Mouse (Mus musculus) liver, adult 2 months (tissue): Measurements from ENCODE around the gene Cuedc1. TPM values are rescaled to one million over a fixed set of nuclear protein-coding genes. Genes with fewer than 3 reads are reported as not detected.
A peak's percentile ranks its signal among the peaks of the same experiment; 100 is the strongest.

Experiments used
- DNase-seq: peaks from one replicate; pipeline ENCODE4 v3.0.0-alpha.2; 2011; ENCODE audit warnings: low read depth, low spot score; ENCODE audit errors: extremely low read depth
- H3K27ac ChIP-seq: fragments of 200-500 bp; replicated peaks from 2 replicates; pipeline ENCODE4 v1.5.1; 2012; ENCODE audit warnings: low read depth, mild to moderate bottlenecking, control low read depth, inconsistent platforms, low read length; ENCODE audit not compliant: insufficient read depth
- H3K27me3 ChIP-seq: fragments of 200-500 bp; 2 replicates; pipeline ENCODE4 v1.6.1; 2012; ENCODE audit warnings: mild to moderate bottlenecking, moderate library complexity, low read length, inconsistent platforms; ENCODE audit not compliant: control insufficient read depth, insufficient read depth
- H3K36me3 ChIP-seq: fragments of 200-500 bp; 2 replicates; pipeline ENCODE4 v1.6.1; 2012; ENCODE audit warnings: low read length, inconsistent platforms; ENCODE audit not compliant: control insufficient read depth, insufficient read depth
- H3K4me1 ChIP-seq: fragments of 200-500 bp; 2 replicates; pipeline ENCODE4 v1.6.1; 2011; ENCODE audit warnings: low read length; ENCODE audit not compliant: control insufficient read depth, insufficient read depth
- H3K4me3 ChIP-seq: fragments of 200-500 bp; 2 replicates; pipeline ENCODE4 v1.5.1; 2011; ENCODE audit warnings: low read depth, mild to moderate bottlenecking, control low read depth, low read length, moderate library complexity; ENCODE audit not compliant: insufficient read depth
- H3K79me2 ChIP-seq: fragments of 200-500 bp; 2 replicates; pipeline ENCODE4 v1.6.1; 2012; ENCODE audit warnings: inconsistent platforms, mild to moderate bottlenecking, low read length, moderate library complexity; ENCODE audit not compliant: control insufficient read depth, insufficient read depth
- H3K9ac ChIP-seq: fragments of 200-500 bp; 2 replicates; pipeline ENCODE4 v1.6.1; 2012; ENCODE audit warnings: low read depth, mild to moderate bottlenecking, control low read depth, inconsistent platforms, low read length
- CTCF ChIP-seq: fragments of 200-500 bp; IDR thresholded peaks from 2 replicates; pipeline ENCODE4 v1.5.1; 2011; ENCODE audit warnings: low read depth, low read length, control low read depth
- POLR2A ChIP-seq: fragments of 200-500 bp; IDR thresholded peaks from 2 replicates; pipeline ENCODE4 v1.6.1; 2011; ENCODE audit warnings: low read length, control low read depth; ENCODE audit not compliant: insufficient read depth; ENCODE audit errors: extremely low read depth
- WGBS: fragments of 180-500 bp; shearing (Covaris S2); methylation state at CpG from one replicate; pipeline ENCODE4 v1.1.7; 2018; 5-methylcytosine and 5-hydroxymethylcytosine counted together
- polyA plus RNA-seq: library from polyadenylated mRNA; depleted of rRNA; stranded (reverse); fragments of >200 nt; gene quantifications from 2 replicates; pipeline ENCODE4 v1.2.3, GENCODE M21; 2012
- total RNA-seq: library from RNA; depleted of rRNA; stranded (reverse); fragments of >200 nt; gene quantifications from 2 replicates; pipeline ENCODE4 v1.2.3, GENCODE M21; 2014

The Cuedc1 gene
- total and polyA plus RNA-seq, 2 experiments = 1.5 to 1.7 TPM

DNA sequence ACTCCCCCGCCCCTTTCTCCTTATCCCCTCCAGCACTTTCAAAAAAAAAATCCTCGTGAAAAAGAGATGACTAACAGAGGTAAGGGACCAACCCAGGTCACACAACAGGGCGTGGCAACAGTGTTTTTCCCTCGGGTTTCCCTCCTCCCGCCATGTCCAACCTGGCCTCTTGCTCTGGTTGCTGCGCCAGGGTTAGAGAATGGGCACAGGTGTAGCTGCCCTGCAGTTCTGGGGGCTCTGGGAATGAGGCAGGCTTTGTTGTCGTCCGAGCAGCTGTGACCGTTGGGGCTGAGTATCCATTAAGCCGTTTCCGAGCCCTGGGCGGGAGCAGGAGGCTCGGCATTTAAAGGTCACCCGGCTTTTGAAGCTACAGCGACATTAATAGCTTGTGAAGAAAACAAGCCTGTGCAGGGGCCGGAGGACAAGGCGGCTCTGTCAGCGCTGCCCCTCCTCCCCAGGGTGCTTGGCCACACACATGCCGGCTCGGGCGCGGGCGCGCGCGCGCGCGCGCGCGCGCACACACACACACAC lies 63.3 kb downstream of the Cuedc1 start:
- WGBS = 5% methylated on average over 18 of the region's 33 CpGs

GRCm38 (mm10) chr11:88161651-88162362 lies 63.9 kb downstream of the Cuedc1 start:
- peaks cover 5% of the 10 kb centered on the region; the same call in 1 of the 2 replicates for H3K4me1 ChIP-seq
- no peaks in the 10 kb centered on the region for H3K36me3 ChIP-seq
- TF ChIP-seq CTCF (peak; percentile 96), POLR2A (no peak)
- H3K27me3 ChIP-seq = no peaks in the 10 kb centered on the region
- peak overlapping the region; percentile 52 for H3K4me3 ChIP-seq
- 2% methylated on average over 13 of the region's 15 CpGs for WGBS
- peak overlapping the region; percentile 23 for H3K27ac ChIP-seq
- H3K79me2 ChIP-seq = no peaks in the 10 kb centered on the region
- DNase-seq = peak; percentile 68
- peak overlapping the region; percentile 43 for H3K9ac ChIP-seq

More for the DNA sequence above, 63.3 kb downstream of the Cuedc1 start:
- H3K4me1 ChIP-seq = peaks cover 5% of the 10 kb centered on the region; the same call in 1 of the 2 replicates
- H3K9ac ChIP-seq = peak overlapping the region; percentile 38
- peak overlapping the region; percentile 48 for H3K4me3 ChIP-seq
- peak; percentile 32 for DNase-seq
- H3K27me3 ChIP-seq = no peaks in the 10 kb centered on the region
- TF ChIP-seq CTCF = no peak
- no peak for TF ChIP-seq POLR2A
- H3K36me3 ChIP-seq = no peaks in the 10 kb centered on the region
- peak overlapping the region; percentile 33 for H3K27ac ChIP-seq
- H3K79me2 ChIP-seq = no peaks in the 10 kb centered on the region

- no peak for DNase-seq
- TF ChIP-seq CTCF (no peak), POLR2A (no peak)
- H3K4me3 ChIP-seq = no peak overlapping the region
- H3K36me3 ChIP-seq = no peaks in the 10 kb centered on the region
- 59% methylated on average over 4 of the region's 4 CpGs for WGBS
- no peak overlapping the region for H3K27ac ChIP-seq
- H3K4me1 ChIP-seq = peaks cover 5% of the 10 kb centered on the region; the same call in 1 of the 2 replicates
- no peak overlapping the region for H3K9ac ChIP-seq
- no peaks in the 10 kb centered on the region for H3K79me2 ChIP-seq
- no peaks in the 10 kb centered on the region for H3K27me3 ChIP-seq
These were observed 64.9 kb downstream of the Cuedc1 start for GRCm38 (mm10) chr11:88162740-88163139.

DNA sequence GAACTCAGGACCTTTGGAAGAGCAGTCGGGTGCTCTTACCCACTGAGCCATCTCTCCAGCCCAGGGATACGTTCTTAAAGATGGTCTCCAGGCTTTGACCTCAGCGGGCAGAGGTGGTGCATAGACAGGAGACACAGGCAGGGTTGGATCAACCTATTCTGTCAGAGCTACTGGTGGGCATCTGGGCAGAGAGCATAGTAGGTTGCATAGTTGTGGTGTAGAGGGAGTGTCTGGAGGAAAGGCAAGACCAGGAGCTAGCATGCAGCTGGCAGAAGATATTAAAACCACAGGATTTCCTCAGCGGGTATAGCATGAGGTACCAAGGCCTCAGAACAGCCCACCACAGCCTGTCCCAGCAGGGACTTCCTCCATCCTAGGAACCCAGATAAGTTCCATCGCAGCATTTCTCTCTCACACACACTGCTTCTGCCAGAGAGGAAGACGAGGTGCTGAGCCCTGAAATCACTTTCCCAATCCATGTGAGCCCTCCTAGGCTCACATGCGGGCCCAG lies 66.4 kb downstream of the Cuedc1 start:
- H3K9ac ChIP-seq = no peak overlapping the region
- no peak for DNase-seq
- no peaks in the 10 kb centered on the region for H3K79me2 ChIP-seq
- WGBS = 78% methylated on average over 7 of the region's 7 CpGs
- peak overlapping the region; percentile 49 for H3K27ac ChIP-seq
- TF ChIP-seq POLR2A (no peak), CTCF (no peak)
- no peaks in the 10 kb centered on the region for H3K36me3 ChIP-seq
- peaks cover 5% of the 10 kb centered on the region; the same call in 1 of the 2 replicates for H3K4me1 ChIP-seq
- H3K27me3 ChIP-seq = no peaks in the 10 kb centered on the region
- no peak overlapping the region for H3K4me3 ChIP-seq

- DNase-seq = no peak
- TF ChIP-seq POLR2A (no peak), CTCF (no peak)
- Histone ChIP-seq H3K4me1 (peaks cover 5% of the 10 kb centered on the region; the same call in 1 of the 2 replicates), H3K4me3 (no peak overlapping the region), H3K79me2 (no peaks in the 10 kb centered on the region), H3K36me3 (no peaks in the 10 kb centered on the region), H3K27ac (peak overlapping the region; percentile 49), H3K27me3 (no peaks in the 10 kb centered on the region), H3K9ac (no peak overlapping the region)
- WGBS = 35% methylated on average over 15 of the region's 15 CpGs
These were observed 67.0 kb downstream of the Cuedc1 start for GRCm38 (mm10) chr11:88164801-88165377.
